Mouse (Mus musculus): ENCODE results near the gene Srrm4.

GRCm38 (mm10) chr5:116571936-116572335, 19.7 kb downstream of the Srrm4 start:
- TF ChIP-seq POLR2A (IDR thresholded peaks at IDR 0.05; ENCODE audit: control insufficient read depth, low read depth, low read length) (no peak), CTCF (IDR thresholded peaks at IDR 0.05; ENCODE audit: control insufficient read depth, insufficient read depth, insufficient replicate concordance, low read depth, low read length) (no peak)

Measured in testis, adult 2 months (tissue).